In the genomic region with DNA sequence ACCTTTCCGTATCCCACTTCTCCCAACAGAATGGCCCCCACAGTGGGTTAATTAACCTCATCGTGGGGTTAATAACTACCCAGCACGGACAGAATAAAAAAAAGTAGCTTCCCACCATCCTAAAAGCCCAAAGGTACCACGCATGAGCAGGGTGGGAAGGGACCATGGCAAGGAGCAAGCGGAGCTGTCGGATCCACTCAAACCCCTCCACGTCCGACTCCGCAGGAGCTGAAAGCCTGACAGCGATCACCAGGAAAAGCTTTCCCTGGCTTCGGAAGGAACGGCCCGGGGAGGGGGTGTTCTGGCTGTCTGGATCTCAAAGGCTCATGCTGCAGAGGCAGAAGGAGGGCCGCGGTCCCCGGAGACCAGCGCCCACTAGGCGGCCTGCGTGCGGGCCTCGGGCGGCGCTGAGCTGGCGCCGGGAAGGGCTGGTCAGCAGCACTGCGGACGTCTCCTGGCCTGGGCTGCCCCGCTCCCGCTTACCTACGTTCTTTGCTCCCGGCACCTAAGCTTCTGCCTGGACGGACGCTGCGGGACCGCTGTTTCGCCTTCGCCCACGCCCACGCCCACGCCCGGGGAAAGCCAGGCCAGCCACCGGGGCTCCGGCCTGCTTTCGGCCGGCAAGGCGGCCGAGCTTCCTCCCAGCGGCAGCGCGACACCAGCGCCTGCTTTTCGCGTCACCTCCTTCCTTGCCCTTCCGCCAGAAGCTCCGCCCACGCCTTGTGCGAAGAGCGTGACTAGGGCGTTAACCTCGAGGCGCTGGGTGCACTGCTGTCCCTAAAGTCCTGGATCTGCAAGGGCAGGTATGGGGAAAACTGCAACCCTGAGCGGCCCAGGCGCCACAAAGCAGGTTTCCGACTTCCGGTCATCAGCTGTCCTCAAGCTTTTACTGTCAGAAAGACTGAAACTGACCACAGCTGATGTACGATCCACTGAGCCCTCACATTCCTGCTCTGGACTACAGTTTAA, we compare ENCODE assay signal across 8 mouse cellular contexts. TPM values are rescaled to one million over a fixed set of nuclear protein-coding genes. Genes with fewer than 3 reads are reported as not detected.
A peak's percentile ranks its signal among the peaks of the same experiment; 100 is the strongest.
DNase-seq lines count a peak whose midpoint lies in the region; ATAC-seq lines count a peak whose summit lies in the region.

TSS of gene Senp5 (minus strand) at position 779 of the 969 bp plus-strand sequence.

- under 1% methylated on average over 66 of the region's 66 CpGs for WGBS in lung, embryonic 16.5 days

- H3K9ac ChIP-seq in lung, embryonic 16.5 days (ENCODE audit: low read length) = peak within 1 kb of the TSS; percentile 90

- H3K27ac ChIP-seq in lung, embryonic 16.5 days (ENCODE audit: low read length) = peak within 1 kb of the TSS; percentile 78

- peak within 1 kb of the TSS; percentile 100 for H3K4me3 ChIP-seq in lung, embryonic 16.5 days (ENCODE audit: low read length)

- peak; percentile 100 for ATAC-seq in hematopoietic stem cell, adult 5-6 weeks (replicated peaks in 1 of 2; ENCODE audit: insufficient read depth in 1 of 2, low FRiP score in 2 of 2, low TSS enrichment in 1 of 2, low read depth in 1 of 2, poor library complexity in 2 of 2, severe bottlenecking in 2 of 2)
- ATAC-seq in lung, embryonic 16.5 days (ENCODE audit: low read depth) = peak; percentile 97

- peak; percentile 87 for DNase-seq in MEL-GATA-1-ER (ENCODE audit: extremely low read depth, low read depth)
- DNase-seq in cerebellum, adult 8-10 months = peak; percentile 85
- peak; percentile 89 for DNase-seq in forelimb bud, embryonic 11.5 days (ENCODE audit: low read depth, low spot score)
- DNase-seq in layer of hippocampus, adult 9-10 months (ENCODE audit: low spot score) = peak; percentile 75
- peak; percentile 67 for DNase-seq in ovary, postnatal 10 days (ENCODE audit: low spot score)
- DNase-seq in thymus, postnatal 10 days (ENCODE audit: low spot score in 2 of 2) = peak; percentile 76 to 85

- no peaks in the 10 kb centered on the region for H3K27me3 ChIP-seq in lung, embryonic 16.5 days (ENCODE audit: control insufficient read depth, insufficient read depth, low read depth, low read length)

- H3K4me1 ChIP-seq in lung, embryonic 16.5 days (replicated peaks; ENCODE audit: control insufficient read depth, insufficient read depth, low read length) = peaks cover 11% of the 10 kb centered on the region

- peak within 1 kb of the TSS; percentile 89 for H3K4me2 ChIP-seq in lung, embryonic 16.5 days (ENCODE audit: low read depth, low read length)

- H3K9me3 ChIP-seq in lung, embryonic 16.5 days (ENCODE audit: control insufficient read depth, low read length) = no peaks in the 10 kb centered on the region

- no peaks in the 10 kb centered on the region for H3K36me3 ChIP-seq in lung, embryonic 16.5 days (ENCODE audit: control insufficient read depth, insufficient read depth, low read length)

RNA-seq across cellular contexts. Expression of gene Senp5, which starts in this region (rescaled TPM):
- 15.0 and 16.7 TPM in 2 replicates for total RNA-seq in hematopoietic stem cell, adult 5-6 weeks (2017)
- 11.8 and 13.5 TPM in 2 replicates for polyA plus RNA-seq in lung, embryonic 16.5 days (2015; fragmentation: Nextera tagmentation; extraction: Ambion mirVana)

Comparison
In these comparisons a context has a peak if more than half of its experiments do, and no peak if none do; other contexts are left out.
1. Peak in every context shown above with its lines: DNase-seq, ATAC-seq, H3K4me3 ChIP-seq and H3K27ac ChIP-seq.